Mouse (Mus musculus): ENCODE measurements around the gene Grip1.

GRCm38 (mm10) chr10:119628656-119629055, 175.0 kb downstream of the Grip1 start:
- TF ChIP-seq EP300 (IDR thresholded peaks at IDR 0.05; ENCODE audit: low read depth): no peak
- no peak for TF ChIP-seq CTCF (IDR thresholded peaks at IDR 0.05; ENCODE audit: low read depth)

Measured in liver, postnatal 0 days (tissue).